In genomic region chr9:50497076-50497475, GRCm38 (mm10) we compare ENCODE assay signal across 12 mouse cellular contexts. TPM values are rescaled to one million over a fixed set of nuclear protein-coding genes. Genes with fewer than 3 reads are reported as not detected.
"Had no signal": no experiment of that assay in that cellular context is flagged by ENCODE, and none has a peak within 500 bp of the region (broad histone marks: within the 10 kb centered on the region; RNA-seq: fewer than 3 reads in every experiment).

No protein-coding gene starts in this region.

- DNase-seq: kidney, postnatal 14 days; layer of hippocampus, postnatal 36 days; lung, embryonic 14.5 days; thymus, adult 2 months; thymus, postnatal 25 days had no signal

- H3K27ac ChIP-seq: intestine, embryonic 15.5 days; limb, embryonic 15.5 days; liver, embryonic 15.5 days; neural tube, embryonic 12.5 days had no signal

- H3K9ac ChIP-seq: intestine, embryonic 15.5 days; limb, embryonic 15.5 days; liver, embryonic 15.5 days; lung, embryonic 14.5 days; neural tube, embryonic 12.5 days had no signal

- H3K9me3 ChIP-seq: intestine, embryonic 15.5 days; limb, embryonic 15.5 days; liver, embryonic 15.5 days; midbrain, embryonic 13.5 days; neural tube, embryonic 12.5 days had no signal

- H3K4me2 ChIP-seq: intestine, embryonic 15.5 days; limb, embryonic 15.5 days; lung, embryonic 14.5 days; neural tube, embryonic 12.5 days had no signal

- ATAC-seq: intestine, embryonic 15.5 days; midbrain, embryonic 13.5 days had no signal

- H3K27me3 ChIP-seq: intestine, embryonic 15.5 days; limb, embryonic 15.5 days; liver, embryonic 15.5 days; midbrain, embryonic 13.5 days; neural tube, embryonic 12.5 days had no signal

- H3K36me3 ChIP-seq: intestine, embryonic 15.5 days; limb, embryonic 15.5 days; liver, embryonic 15.5 days; midbrain, embryonic 13.5 days; neural tube, embryonic 12.5 days had no signal

- H3K4me3 ChIP-seq: intestine, embryonic 15.5 days; limb, embryonic 15.5 days; liver, embryonic 15.5 days; midbrain, embryonic 13.5 days; neural tube, embryonic 12.5 days had no signal

RNA-seq across cellular contexts. Expression of gene Plet1, which starts 2.8 kb away (rescaled TPM):
- total RNA-seq: layer of hippocampus, postnatal 36 days; left cerebral cortex, adult 8-10 months; megakaryocyte-erythroid progenitor cell, adult 5-6 weeks had no signal

RNA-seq across cellular contexts. Expression of gene Il18, which starts 57.6 kb away (rescaled TPM):
- total RNA-seq: megakaryocyte-erythroid progenitor cell, adult 5-6 weeks had no signal
